ENCODE assay signal across 9 mouse cellular contexts in genomic region chr7:109576321-109577314, GRCm38 (mm10). TPM values are rescaled to one million over a fixed set of nuclear protein-coding genes. Genes with fewer than 3 reads are reported as not detected.
DNase-seq lines count a peak whose midpoint lies in the region; ATAC-seq and TF ChIP-seq lines count a peak whose summit lies in the region.
"Had no signal": no experiment of that assay in that cellular context is flagged by ENCODE, and none has a peak within 500 bp of the region (broad histone marks: within the 10 kb centered on the region; RNA-seq: fewer than 3 reads in every experiment).

No protein-coding gene starts in this region.

- H3K27me3 ChIP-seq in heart, postnatal 0 days (ENCODE audit: control insufficient read depth, insufficient read depth, low read length): no peaks in the 10 kb centered on the region
- H3K27me3 ChIP-seq in neural tube, embryonic 14.5 days (ENCODE audit: control insufficient read depth, insufficient read depth, low read length): no peaks in the 10 kb centered on the region

- no peaks in the 10 kb centered on the region for H3K36me3 ChIP-seq in heart, postnatal 0 days (replicated peaks; ENCODE audit: control insufficient read depth, insufficient read depth, low read length)
- H3K36me3 ChIP-seq in neural tube, embryonic 14.5 days (ENCODE audit: control insufficient read depth, insufficient read depth, low read length): no peaks in the 10 kb centered on the region

- intact Hi-C loops in gastrocnemius, postnatal 14 days (cut with DNase I; ENCODE audit: low total_unique reads): no loop called here

- no peak overlapping the region for H3K4me3 ChIP-seq in heart, postnatal 0 days (ENCODE audit: low read depth, low read length)
- H3K4me3 ChIP-seq in neural tube, embryonic 14.5 days (ENCODE audit: low read depth, low read length): no peak overlapping the region
- H3K4me3 ChIP-seq: megakaryocyte, embryonic 14.5 days had no signal

- H3K9me3 ChIP-seq in heart, postnatal 0 days (replicated peaks; ENCODE audit: control insufficient read depth, low read length): no peaks in the 10 kb centered on the region
- no peaks in the 10 kb centered on the region for H3K9me3 ChIP-seq in neural tube, embryonic 14.5 days (ENCODE audit: control insufficient read depth, low read length)
- H3K9me3 ChIP-seq: megakaryocyte, embryonic 14.5 days had no signal

- peak overlapping the region; percentile 27 for H3K4me2 ChIP-seq in heart, postnatal 0 days (ENCODE audit: low read depth, low read length)
- no peak overlapping the region for H3K4me2 ChIP-seq in neural tube, embryonic 14.5 days (ENCODE audit: low read depth, low read length)

- DNase-seq in gastrocnemius, postnatal 14 days: peak; percentile 49
- no peak for DNase-seq in gastrocnemius, adult 18-20 months (ENCODE audit: low spot score)
- peak; percentile 33 for DNase-seq in right cerebral cortex, adult 18-20 months
- no peak for DNase-seq in right cerebral cortex, postnatal 25 days
- DNase-seq in heart, postnatal 0 days (ENCODE audit: low spot score): peak; percentile 76
- no peak for DNase-seq in urinary bladder, adult 18-20 months (ENCODE audit: low spot score in 2 of 2)
- DNase-seq in urinary bladder, postnatal 4 days (ENCODE audit: low spot score in 2 of 2): no peak

- peak; percentile 53 for ATAC-seq in heart, postnatal 0 days (ENCODE audit: insufficient read depth, low read depth)
- no peak for ATAC-seq in neural tube, embryonic 14.5 days (ENCODE audit: low read depth)

- peaks cover 63% of the 10 kb centered on the region for H3K4me1 ChIP-seq in heart, postnatal 0 days (ENCODE audit: control insufficient read depth, insufficient read depth)
- H3K4me1 ChIP-seq in neural tube, embryonic 14.5 days (ENCODE audit: control insufficient read depth, insufficient read depth, low read length): 0 out of 2 replicates have a peak, but pooled peaks cover 8% of the 10 kb centered on the region

- no peak for TF ChIP-seq CTCF in heart, postnatal 0 days (IDR thresholded peaks at IDR 0.05; ENCODE audit: low read depth)

- 24% methylated on average over 11 of the region's 11 CpGs for WGBS in heart, postnatal 0 days
- 54% methylated on average over 11 of the region's 11 CpGs for WGBS in neural tube, embryonic 14.5 days

- 0 out of 2 replicates have a peak overlapping the region, but pooled peaks have one; percentile 18 for H3K9ac ChIP-seq in heart, postnatal 0 days (replicated peaks; ENCODE audit: low read depth, low read length)
- H3K9ac ChIP-seq in neural tube, embryonic 14.5 days (replicated peaks; ENCODE audit: low read depth, low read length): no peak overlapping the region

- H3K27ac ChIP-seq in heart, postnatal 0 days (ENCODE audit: low read depth): peak overlapping the region; percentile 88
- 0 out of 2 replicates have a peak overlapping the region, but pooled peaks have one; percentile 8 for H3K27ac ChIP-seq in neural tube, embryonic 14.5 days (ENCODE audit: low read depth, low read length)

- TF ChIP-seq EP300 in heart, postnatal 0 days (IDR thresholded peaks at IDR 0.05; ENCODE audit: low read depth): peak; percentile 66; the same call in 1 of the 2 replicates

RNA-seq across cellular contexts. Expression of gene Rpl27a, which starts 57.7 kb away (rescaled TPM):
- total RNA-seq in gastrocnemius, postnatal 14 days (2021): 100 to 1,000 TPM; 105 to 116 TPM
- total RNA-seq in gastrocnemius, adult 18-20 months (2021): 10 to 100 TPM; 80.7 to 81.0 TPM
- total RNA-seq in heart, postnatal 0 days (2014; rRNA removed; ENCODE audit: low replicate concordance): 267 and 380 TPM in 2 replicates
- polyA plus RNA-seq in heart, postnatal 0 days (2015; fragmentation: Nextera tagmentation; extraction: Ambion mirVana): 66.4 and 68.8 TPM in 2 replicates
- 82.0 and 85.8 TPM in 2 replicates for polyA plus RNA-seq in neural tube, embryonic 14.5 days (2014; fragmentation: Nextera tagmentation; extraction: Ambion mirVana)

Comparison
In these comparisons a context has a peak if more than half of its experiments do, and no peak if none do; other contexts are left out.
1. DNase-seq: peak in gastrocnemius, postnatal 14 days (single experiment), right cerebral cortex, adult 18-20 months (single experiment) and heart, postnatal 0 days (single experiment); none in gastrocnemius, adult 18-20 months (single experiment), right cerebral cortex, postnatal 25 days (single experiment), urinary bladder, adult 18-20 months (0 of 2) and urinary bladder, postnatal 4 days (0 of 2).